Mouse (Mus musculus): ENCODE results near the gene Gm45062.

DNA sequence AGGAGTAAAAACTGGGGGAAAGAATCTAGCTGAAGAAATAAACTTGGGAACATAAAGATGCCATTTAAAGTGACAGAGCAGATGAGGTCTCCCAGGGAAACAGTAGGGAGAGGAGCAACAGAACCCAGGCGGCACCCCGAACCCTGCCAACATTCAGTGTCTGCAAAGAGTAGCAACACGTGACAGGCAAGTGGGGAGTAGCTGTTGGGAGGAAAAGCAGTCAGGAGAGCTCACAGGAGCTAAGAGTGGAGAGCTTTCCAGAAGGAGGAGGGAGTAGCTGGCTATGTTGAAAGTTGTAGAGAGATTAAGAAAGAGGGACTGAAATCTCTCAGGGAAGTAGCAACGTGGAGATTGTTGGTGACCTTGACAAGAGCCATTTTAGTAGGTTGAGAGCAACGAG is 214.2 kb downstream of the Gm45062 start:
- TF ChIP-seq CTCF (IDR thresholded peaks at IDR 0.05; ENCODE audit: extremely low read depth, insufficient read length, insufficient replicate concordance, low read depth, low read length) (no peak), POLR2A (IDR thresholded peaks at IDR 0.05; ENCODE audit: low read depth, low read length) (no peak)
